Mouse (Mus musculus): ENCODE measurements around the gene Atp6v0d1.
"Not testable (repeated sequence)": the region's sequence is repeated elsewhere in the genome, so short reads cannot be mapped to it uniquely, and the experiment has no call there.

Gene Atp6v0d1

DNA sequence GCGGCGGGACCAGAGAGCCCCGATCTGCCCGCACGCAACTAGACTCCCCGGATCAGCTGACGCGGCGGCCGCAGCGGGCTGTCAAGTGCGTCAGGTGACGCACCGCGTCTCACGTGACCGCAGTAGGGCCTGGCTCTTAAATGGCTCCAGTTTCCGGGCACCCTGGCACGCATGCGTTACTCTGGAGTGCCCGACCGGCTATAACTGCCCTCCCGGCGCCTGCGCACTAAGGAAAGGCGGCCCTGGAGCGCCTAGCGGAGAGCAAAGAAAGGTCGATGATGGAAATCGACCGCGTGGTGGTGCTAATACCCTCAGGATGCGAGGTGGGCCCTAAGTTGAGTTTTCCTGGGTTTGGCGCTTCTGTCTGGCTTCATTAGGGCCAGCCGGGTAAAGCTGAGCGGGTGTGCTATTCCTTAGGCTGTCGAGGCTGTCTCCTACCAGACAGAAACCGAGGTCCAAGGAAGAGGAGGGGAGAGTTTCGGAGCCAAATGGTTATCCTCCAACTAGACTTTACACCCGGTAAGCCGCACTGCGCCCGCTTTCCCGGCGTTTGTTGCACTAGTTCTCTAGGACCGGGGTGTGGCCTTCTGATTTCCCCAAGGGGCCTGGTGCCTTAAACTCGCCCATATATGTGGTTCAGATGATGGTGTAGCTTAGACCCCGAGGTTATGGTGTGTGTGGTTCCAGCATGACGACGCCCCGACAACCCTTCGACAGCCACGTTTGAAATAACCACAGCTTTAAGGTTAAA lies at the start of gene Atp6v0d1:
TSS of gene Atp6v0d1 (minus strand) at position 96 of the 751 bp plus-strand sequence.
- peak; percentile 99 to 100 for DNase-seq (ENCODE audit: low spot score in 2 of 2)

DNA sequence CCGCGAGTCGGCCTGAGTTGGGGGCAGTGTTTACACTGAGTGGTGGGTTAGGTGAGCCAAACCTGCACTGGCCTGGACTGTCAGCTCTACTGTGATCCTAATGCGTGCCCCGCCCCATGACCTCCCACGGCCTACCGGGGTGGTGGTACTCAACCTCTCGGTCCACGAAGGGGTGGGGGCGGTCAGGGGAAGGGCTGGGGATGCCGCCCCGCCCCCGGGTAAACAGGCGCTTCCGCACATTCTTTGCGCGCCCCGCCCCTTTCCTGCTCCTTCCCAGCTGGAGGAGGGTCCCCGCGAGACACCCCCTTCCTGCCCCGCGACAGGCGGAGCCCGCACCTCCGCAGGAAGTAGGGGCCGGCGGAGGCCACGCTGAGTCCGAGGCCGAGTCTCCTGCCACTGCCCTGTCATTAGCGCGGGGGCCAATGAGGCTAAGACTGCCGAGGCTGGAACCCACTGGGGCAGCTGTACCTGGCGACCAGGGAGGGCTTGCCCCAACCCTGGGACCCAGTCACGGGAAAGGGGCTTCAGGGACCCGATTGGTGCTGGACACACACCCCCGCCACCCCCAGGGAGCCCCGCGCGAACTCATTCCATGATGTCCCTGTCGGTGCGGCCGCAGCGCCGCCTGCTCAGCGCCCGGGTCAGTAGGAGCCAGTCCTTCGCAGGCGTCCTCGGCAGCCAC lies 48.1 kb upstream of the Atp6v0d1 start:
- peak; percentile 53 to 77 for DNase-seq (ENCODE audit: low spot score in 2 of 2)

DNA sequence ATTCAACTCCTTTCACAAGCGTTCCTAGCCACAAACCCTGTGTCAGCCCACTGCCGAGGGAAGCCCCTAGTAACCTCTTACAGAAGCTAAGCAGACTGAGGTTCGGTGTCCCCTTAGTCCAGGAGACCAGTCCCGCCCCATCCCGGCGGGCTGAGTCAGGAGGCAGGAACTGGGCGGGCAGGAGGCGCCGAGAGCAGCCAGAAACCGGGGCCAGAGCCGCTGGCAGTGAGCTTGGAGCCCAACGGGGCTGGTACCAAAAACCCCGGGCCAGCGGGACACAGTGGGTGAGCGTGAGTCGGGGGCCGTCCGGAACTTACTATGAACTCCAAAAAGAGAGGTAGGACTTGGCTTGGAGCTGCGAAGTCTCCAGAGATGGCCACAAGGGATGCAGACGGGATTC lies 47.2 kb upstream of the Atp6v0d1 start:
- DNase-seq (ENCODE audit: low spot score in 2 of 2): peak in 1 of 2 experiments; percentile 74

GRCm38 (mm10) chr8:105611836-105612235 lies 46.0 kb upstream of the Atp6v0d1 start:
- DNase-seq (ENCODE audit: low spot score in 2 of 2): no peak

DNA sequence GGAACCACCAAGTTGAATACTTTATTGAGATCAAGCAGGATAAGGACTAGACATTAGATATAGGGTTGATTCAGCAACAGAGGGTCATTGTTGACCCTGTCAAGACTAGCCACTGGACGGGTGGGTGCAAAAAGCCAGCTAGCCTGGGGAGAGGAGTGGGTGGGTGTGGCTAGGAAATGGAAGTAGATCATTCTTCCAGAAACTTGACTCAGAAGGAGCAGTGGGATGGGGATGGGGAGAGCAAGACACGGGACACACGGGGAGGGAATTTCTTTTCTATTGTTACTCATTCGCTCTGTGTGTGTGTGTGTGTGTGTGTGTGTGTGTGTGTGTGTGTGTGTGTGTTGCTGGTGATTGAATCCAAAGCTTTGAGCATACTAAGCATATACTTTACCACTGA lies 43.9 kb upstream of the Atp6v0d1 start:
- no peak for DNase-seq (ENCODE audit: low spot score in 2 of 2)

GRCm38 (mm10) chr8:105609355-105609754 lies 43.5 kb upstream of the Atp6v0d1 start:
- DNase-seq (ENCODE audit: low spot score in 2 of 2): no peak

DNA sequence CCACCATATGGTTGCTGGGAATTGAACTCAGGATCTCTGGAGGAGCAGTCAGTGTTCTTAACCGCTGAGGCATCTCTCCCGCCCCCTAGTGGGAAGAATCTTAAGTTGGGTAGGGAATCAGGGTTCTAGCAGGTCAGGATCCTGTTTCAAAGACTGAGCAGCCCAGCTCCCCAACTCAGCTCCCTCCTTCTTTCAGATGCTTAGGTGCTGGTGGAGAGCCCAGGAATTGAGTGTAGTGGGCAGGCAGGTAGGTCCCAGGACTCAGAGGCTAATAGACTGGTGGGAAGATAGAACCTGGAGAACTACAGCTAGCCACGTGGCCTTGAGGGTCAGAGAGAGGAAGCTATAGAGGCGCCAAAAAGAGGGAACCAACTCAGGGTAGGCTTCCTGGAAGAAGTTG lies 41.8 kb upstream of the Atp6v0d1 start:
- peak; percentile 72 to 83 for DNase-seq (ENCODE audit: low spot score in 2 of 2)

DNA sequence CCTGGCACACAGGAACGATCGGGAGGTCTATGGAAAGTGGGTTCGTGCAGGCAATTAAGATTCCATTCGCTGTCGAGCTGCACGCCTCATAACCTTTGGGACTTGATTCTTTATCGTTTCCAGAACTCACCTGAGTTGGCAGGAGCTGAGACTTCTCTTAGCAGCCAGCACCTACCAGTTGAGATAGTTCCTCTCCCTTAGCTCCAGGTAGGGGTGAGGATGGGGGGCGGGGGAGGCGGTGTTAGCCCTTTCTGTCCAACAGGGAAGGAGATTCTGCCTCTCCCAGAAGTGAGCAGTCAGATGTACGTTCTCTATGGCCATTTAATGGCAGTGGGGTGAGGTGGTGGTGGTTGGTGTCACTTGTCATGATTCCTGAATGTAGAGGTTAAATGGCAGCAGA lies 41.2 kb upstream of the Atp6v0d1 start:
- peak in 1 of 2 experiments; percentile 65 for DNase-seq (ENCODE audit: low spot score in 2 of 2)

DNA sequence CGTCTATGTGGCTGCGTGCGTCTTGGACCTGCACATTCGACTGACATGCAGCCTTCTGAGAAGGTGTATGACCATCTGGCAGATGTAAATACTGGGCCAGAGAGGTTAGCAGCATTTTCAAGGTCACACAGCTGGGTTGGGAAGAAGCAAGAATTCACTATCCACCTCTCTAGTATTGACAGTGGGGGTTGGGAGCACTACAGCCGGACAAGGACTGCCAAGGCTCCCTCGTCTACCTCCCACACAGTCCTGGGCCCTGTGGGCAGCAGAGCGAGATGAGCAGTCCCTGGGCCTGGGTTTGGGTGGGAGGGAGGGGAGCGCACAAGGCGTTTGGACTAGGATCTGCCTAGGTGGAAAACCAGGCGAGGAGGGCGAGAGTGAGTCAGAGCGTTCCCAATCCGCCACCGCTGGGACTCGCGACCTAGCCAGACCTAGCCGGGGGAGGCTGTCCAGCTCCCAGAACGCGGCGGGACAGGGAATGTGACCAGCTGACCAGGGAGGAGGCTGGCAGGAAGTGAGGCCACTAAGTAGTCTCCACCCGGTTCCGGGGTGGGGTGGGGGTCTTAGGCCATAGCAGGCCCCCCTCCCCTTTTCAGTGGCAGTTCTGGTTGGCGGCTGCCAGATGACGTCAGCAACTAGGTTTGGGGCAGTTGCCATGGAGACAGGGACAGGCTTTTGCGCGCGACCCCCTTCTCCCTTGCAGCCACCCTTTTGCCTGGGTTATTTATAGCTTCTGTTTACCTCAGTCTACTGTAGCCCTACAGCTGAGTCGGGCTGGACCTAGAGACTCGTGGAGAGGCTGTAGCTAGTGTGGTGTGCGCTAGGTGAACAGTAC lies 40.6 kb upstream of the Atp6v0d1 start:
- DNase-seq (ENCODE audit: low spot score in 2 of 2): peak; percentile 59 to 81

DNA sequence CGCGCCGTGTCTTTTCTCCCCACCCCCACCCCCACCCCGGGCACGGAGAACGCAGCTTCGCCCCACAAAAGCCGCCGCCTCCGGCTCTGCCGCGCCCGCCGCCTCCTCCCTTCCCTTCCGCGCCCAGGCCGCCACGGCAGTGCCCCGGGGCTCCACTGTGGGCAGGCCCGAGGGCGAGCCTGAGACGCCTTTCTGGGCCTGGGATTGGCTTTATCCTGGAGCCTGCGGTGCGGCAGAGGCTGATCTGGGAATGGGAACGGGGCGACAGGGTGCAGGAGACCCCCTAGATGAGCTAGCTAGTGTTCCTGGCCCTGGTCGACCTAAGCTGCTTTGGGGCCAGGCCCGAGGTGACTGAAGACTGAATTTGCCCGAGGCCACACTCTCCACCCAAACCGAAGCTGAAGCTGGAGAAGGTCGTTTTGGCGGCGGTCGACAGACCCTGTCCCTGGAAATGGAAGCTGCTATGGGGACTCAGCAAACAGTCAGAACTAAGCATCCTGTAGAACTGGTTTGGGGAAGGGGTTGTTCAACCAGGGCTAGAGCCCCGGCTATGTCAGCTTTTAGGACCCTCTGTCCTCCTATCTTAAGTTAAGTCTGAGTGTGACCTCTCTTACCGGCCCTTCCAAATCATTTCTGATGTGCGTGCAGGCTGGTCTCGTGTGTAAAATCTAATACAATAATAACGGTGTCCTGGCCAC lies 39.8 kb upstream of the Atp6v0d1 start:
- peak; percentile 59 to 86 for DNase-seq (ENCODE audit: low spot score in 2 of 2)

- DNase-seq (ENCODE audit: low spot score in 2 of 2): peak; percentile 78 to 92
These were observed 39.0 kb upstream of the Atp6v0d1 start, which contains the start of gene Ripor1 for GRCm38 (mm10) chr8:105604804-105605381. Ripor1 (plus strand) TSS chr8:105605255.

DNA sequence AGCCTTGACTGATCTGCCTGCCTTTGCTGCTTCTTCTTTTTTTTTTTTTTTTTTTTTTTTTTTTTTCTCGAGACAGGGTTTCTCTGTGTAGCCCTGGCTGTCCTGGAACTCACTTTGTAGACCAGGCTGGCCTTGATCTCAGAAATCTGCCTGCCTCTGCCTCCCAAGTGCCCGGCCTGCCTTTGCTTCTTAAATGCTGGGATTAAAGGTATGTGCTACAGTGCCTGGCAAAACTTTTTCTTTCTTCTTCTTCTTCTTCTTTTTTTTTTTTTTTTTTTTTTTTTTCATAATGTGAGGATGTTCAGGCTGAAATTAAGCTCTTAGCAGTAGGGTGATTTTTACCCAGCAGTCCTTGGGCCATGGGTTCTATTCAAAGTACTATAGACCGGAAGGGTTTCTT lies 36.7 kb upstream of the Atp6v0d1 start:
- DNase-seq (ENCODE audit: low spot score in 2 of 2): not testable (repeated sequence)

DNA sequence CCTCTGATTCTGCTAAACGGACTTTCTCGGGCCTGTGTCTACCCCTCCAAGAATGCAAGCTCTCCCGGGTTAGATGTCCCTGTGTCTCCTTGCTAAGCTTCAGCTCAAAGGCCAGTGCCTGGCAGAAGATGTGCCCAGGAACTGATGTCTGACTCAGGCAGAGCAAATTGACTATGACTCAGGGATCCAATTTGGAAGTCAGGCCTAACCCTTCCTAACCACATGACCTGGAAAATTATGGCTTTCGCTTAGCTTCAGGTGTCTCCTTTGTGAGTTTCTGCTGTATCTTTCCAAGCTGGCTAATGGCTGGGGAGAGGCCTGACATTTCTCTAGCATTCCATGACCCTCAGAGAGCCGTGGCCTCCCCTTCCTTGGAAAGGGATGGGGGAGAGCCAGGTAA lies 35.5 kb upstream of the Atp6v0d1 start:
- no peak for DNase-seq (ENCODE audit: low spot score in 2 of 2)

DNA sequence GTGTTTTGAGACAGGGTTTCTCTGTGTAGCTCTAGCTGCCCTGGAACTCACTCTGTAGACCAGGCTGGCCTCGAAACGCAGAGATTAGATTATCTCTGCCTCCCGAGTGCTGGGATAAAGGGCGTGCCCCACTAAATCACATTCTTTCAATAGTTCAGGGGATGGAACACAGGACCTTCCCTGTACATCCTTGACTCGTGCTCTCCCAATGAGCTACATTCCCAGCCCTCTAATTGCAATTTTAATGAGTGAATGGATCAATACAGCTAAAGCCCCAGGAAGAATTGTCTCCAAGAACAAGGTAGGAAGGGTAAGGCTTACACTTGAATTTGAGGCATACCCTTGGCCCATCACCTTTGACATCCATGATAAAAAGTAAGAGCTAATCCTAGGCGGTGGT lies 32.9 kb upstream of the Atp6v0d1 start:
- DNase-seq (ENCODE audit: low spot score in 2 of 2): no peak

GRCm38 (mm10) chr8:105596362-105597034 lies 30.7 kb upstream of the Atp6v0d1 start:
- peak; percentile 67 to 85 for DNase-seq (ENCODE audit: low spot score in 2 of 2)

GRCm38 (mm10) chr8:105594451-105595242 lies 28.8 kb upstream of the Atp6v0d1 start:
- DNase-seq (ENCODE audit: low spot score in 2 of 2): no peak

GRCm38 (mm10) chr8:105593859-105594258 lies 28.0 kb upstream of the Atp6v0d1 start:
- no peak for DNase-seq (ENCODE audit: low spot score in 2 of 2)

DNA sequence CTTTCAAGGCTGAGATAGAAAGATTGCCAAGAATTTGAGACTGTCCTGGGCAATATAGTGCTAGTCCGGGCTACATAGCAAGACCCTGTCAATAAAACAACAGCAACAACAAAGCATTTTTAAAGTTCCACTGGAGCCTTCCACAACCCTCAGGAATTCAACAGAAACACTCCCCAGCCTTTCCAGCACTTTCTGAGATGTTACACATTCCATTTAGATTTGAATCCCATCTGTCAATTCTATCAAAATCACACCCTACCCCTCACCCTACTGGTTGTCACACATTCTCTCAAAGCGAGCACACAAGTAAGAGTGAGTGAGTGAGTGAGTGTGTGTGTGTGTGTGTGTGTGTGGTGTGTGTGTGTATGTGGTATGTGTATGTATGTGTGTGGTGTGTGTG lies 26.6 kb upstream of the Atp6v0d1 start:
- DNase-seq (ENCODE audit: low spot score in 2 of 2): no peak

DNA sequence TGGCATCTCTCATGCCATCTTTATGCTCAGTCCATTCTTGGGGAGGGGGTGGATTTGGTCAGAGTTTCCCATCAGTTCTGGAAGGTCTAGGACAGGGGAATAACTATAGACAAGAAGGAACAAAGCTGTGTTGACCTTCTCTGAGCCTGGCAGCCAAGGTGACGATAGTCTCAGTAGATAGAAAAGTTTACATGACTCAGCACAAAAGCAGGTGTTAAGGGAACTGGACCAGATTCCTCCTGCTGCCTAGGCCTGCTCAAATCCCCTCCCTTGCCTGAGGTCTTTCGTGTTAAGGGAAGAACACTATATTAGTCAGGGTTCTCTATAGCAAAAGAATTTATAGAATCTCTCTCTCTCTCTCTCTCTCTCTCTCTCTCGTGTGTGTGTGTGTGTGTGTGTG lies 13.9 kb upstream of the Atp6v0d1 start:
- no peak for DNase-seq (ENCODE audit: low spot score in 2 of 2)

GRCm38 (mm10) chr8:105575538-105575937 lies 9.7 kb upstream of the Atp6v0d1 start:
- no peak for DNase-seq (ENCODE audit: low spot score in 2 of 2)

Measured in spleen, postnatal 4 days (tissue).